ENCODE assay signal across 8 mouse cellular contexts in genomic region chr11:94499035-94499434, GRCm38 (mm10). TPM values are rescaled to one million over a fixed set of nuclear protein-coding genes. Genes with fewer than 3 reads are reported as not detected.
DNase-seq lines count a peak whose midpoint lies in the region; ATAC-seq lines count a peak whose summit lies in the region.

No protein-coding gene starts in this region.

- peak overlapping the region; percentile 68 for H3K4me3 ChIP-seq in heart, embryonic 10.5 days
- no peak overlapping the region for H3K4me3 ChIP-seq in limb, embryonic 11.5 days (ENCODE audit: low read depth, low read length)

- peaks cover 69% of the 10 kb centered on the region for H3K27me3 ChIP-seq in heart, embryonic 10.5 days (ENCODE audit: insufficient read depth, poor library complexity, severe bottlenecking)
- H3K27me3 ChIP-seq in limb, embryonic 11.5 days (ENCODE audit: control insufficient read depth, insufficient read depth, low read length), result no peaks in the 10 kb centered on the region

- WGBS in heart, embryonic 10.5 days, result 13% methylated on average over 2 of the region's 2 CpGs
- WGBS in limb, embryonic 11.5 days, result 6% methylated on average over 2 of the region's 2 CpGs

- ATAC-seq in limb, embryonic 11.5 days (ENCODE audit: insufficient number of reproducible peaks, low FRiP score, low TSS enrichment, low read depth), result peak; percentile 22; the same call in 1 of the 2 replicates

- peaks cover 71% of the 10 kb centered on the region for H3K4me1 ChIP-seq in heart, embryonic 10.5 days
- H3K4me1 ChIP-seq in limb, embryonic 11.5 days (ENCODE audit: control insufficient read depth, insufficient read depth, low read length), result peaks cover 28% of the 10 kb centered on the region

- H3K4me2 ChIP-seq in limb, embryonic 11.5 days (ENCODE audit: low read depth, severe bottlenecking), result peak overlapping the region; percentile 71; the same call in 1 of the 2 replicates

- H3K9ac ChIP-seq in limb, embryonic 11.5 days (ENCODE audit: low read length), result no peak overlapping the region

- DNase-seq in heart, embryonic 10.5 days (ENCODE audit: low spot score), result no peak
- DNase-seq in heart, adult 9 months (ENCODE audit: low spot score in 2 of 2), result no peak
- DNase-seq in right cerebral cortex, postnatal 10 days (ENCODE audit: low spot score in 2 of 2), result peak; percentile 52 to 64
- no peak for DNase-seq in right cerebral cortex, adult 2 months (ENCODE audit: low spot score in 2 of 2)
- DNase-seq in limb, embryonic 11.5 days (ENCODE audit: low spot score), result no peak
- DNase-seq in frontal cortex, postnatal 10 days (ENCODE audit: low spot score in 2 of 2), result no peak
- no peak for DNase-seq in spleen, adult 18-20 months
- no peak for DNase-seq in adipocyte (ENCODE audit: low spot score)

- H3K9me3 ChIP-seq in heart, embryonic 10.5 days, result no peaks in the 10 kb centered on the region
- no peaks in the 10 kb centered on the region for H3K9me3 ChIP-seq in limb, embryonic 11.5 days (ENCODE audit: control insufficient read depth, low read length)

- peak overlapping the region; percentile 92 for H3K27ac ChIP-seq in heart, embryonic 10.5 days
- no peak overlapping the region for H3K27ac ChIP-seq in limb, embryonic 11.5 days (replicated peaks; ENCODE audit: low read depth, low read length)

- peaks cover 8% of the 10 kb centered on the region; the same call in 1 of the 2 replicates for H3K36me3 ChIP-seq in heart, embryonic 10.5 days
- H3K36me3 ChIP-seq in limb, embryonic 11.5 days (ENCODE audit: control insufficient read depth, insufficient read depth, low read length), result no peaks in the 10 kb centered on the region

RNA-seq across cellular contexts. Expression of gene Epn3, which starts 0.7 kb away (rescaled TPM):
- polyA plus RNA-seq in heart, embryonic 10.5 days (2016; fragmentation: Nextera tagmentation; extraction: Ambion mirVana), result 7.7 and 14.2 TPM in 2 replicates
- 2.8 and 3.1 TPM in 2 replicates for polyA plus RNA-seq in limb, embryonic 11.5 days (2014; fragmentation: Nextera tagmentation; extraction: Ambion mirVana)

RNA-seq across cellular contexts. Expression of gene Spata20, which starts 13.1 kb away (rescaled TPM):
- polyA plus RNA-seq in heart, embryonic 10.5 days (2016; fragmentation: Nextera tagmentation; extraction: Ambion mirVana), result not detected in 2 replicates
- not detected in 2 replicates for polyA plus RNA-seq in limb, embryonic 11.5 days (2014; fragmentation: Nextera tagmentation; extraction: Ambion mirVana)

RNA-seq across cellular contexts. Expression of gene Mycbpap, which starts 22.5 kb away (rescaled TPM):
- polyA plus RNA-seq in heart, embryonic 10.5 days (2016; fragmentation: Nextera tagmentation; extraction: Ambion mirVana), result 9.3 and 12.5 TPM in 2 replicates
- 4.2 and 4.9 TPM in 2 replicates for polyA plus RNA-seq in limb, embryonic 11.5 days (2014; fragmentation: Nextera tagmentation; extraction: Ambion mirVana)

RNA-seq across cellular contexts. Expression of gene Cacna1g, which starts 25.0 kb away (rescaled TPM):
- 1.5 and 2.4 TPM in 2 replicates for polyA plus RNA-seq in heart, embryonic 10.5 days (2016; fragmentation: Nextera tagmentation; extraction: Ambion mirVana)
- 21.0 and 24.3 TPM in 2 replicates for polyA plus RNA-seq in limb, embryonic 11.5 days (2014; fragmentation: Nextera tagmentation; extraction: Ambion mirVana)

RNA-seq across cellular contexts. Expression of gene Rsad1, which starts 50.0 kb away (rescaled TPM):
- 3.2 and 6.9 TPM in 2 replicates for polyA plus RNA-seq in heart, embryonic 10.5 days (2016; fragmentation: Nextera tagmentation; extraction: Ambion mirVana)
- 3.1 and 4.1 TPM in 2 replicates for polyA plus RNA-seq in limb, embryonic 11.5 days (2014; fragmentation: Nextera tagmentation; extraction: Ambion mirVana)

Comparison
In these comparisons a context has a peak if more than half of its experiments do, and no peak if none do; other contexts are left out.
1. DNase-seq: peak in right cerebral cortex, postnatal 10 days (2 of 2); none in heart, embryonic 10.5 days (single experiment), heart, adult 9 months (0 of 2), right cerebral cortex, adult 2 months (0 of 2), limb, embryonic 11.5 days (single experiment), frontal cortex, postnatal 10 days (0 of 2), spleen, adult 18-20 months (0 of 2) and adipocyte (single experiment).